Mouse (Mus musculus): ENCODE results near the gene Dtx3. TPM values are rescaled to one million over a fixed set of nuclear protein-coding genes. Genes with fewer than 3 reads are reported as not detected.

Dtx3 gene
- total RNA-seq, 1 experiment: 29.5 TPM

DNA sequence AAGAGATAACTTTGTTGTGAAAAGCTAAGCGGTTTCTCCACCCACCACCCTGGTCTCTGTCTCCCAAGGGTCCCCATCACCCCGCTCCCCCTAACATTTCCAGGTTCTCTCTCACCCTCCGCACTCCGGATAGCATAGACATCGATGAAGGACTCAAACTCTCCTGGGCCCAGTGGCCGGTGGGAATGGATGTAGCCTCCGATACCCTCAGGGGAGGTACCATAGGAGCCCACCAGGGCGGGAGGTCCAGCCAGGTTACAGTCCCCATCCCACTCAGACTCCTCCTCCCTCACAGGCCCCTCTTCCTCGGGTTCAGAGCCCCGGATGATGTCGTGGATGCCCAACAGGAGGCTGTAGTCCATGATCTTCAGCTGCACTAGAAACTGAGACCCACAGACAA, 3.9 kb upstream of the Dtx3 start:
- peaks cover 7 to 8% of the 10 kb centered on the region in 2 experiments for H3K4me1 ChIP-seq (ENCODE audit: control insufficient read depth in 2 of 2, insufficient read depth in 2 of 2, low read length in 2 of 2, poor library complexity in 1 of 2)
- no peak overlapping the region for H3K9ac ChIP-seq (ENCODE audit: insufficient read depth, low read depth, low read length, poor library complexity, severe bottlenecking)
- no peaks in the 10 kb centered on the region for H3K9me3 ChIP-seq (ENCODE audit: control insufficient read depth, insufficient read depth, low read depth, low read length)
- H3K36me3 ChIP-seq (ENCODE audit: control insufficient read depth, insufficient read depth, low read length, poor library complexity, severe bottlenecking): peaks cover 31% of the 10 kb centered on the region; the same call in 1 of the 2 replicates
- no peak overlapping the region for H3K4me3 ChIP-seq (ENCODE audit: insufficient read depth in 1 of 2, low read depth in 1 of 2, low read length in 2 of 2, poor library complexity in 1 of 2, severe bottlenecking in 1 of 2)
- no peak overlapping the region for H3K27ac ChIP-seq (ENCODE audit: insufficient read depth, low read depth, low read length, poor library complexity, severe bottlenecking)
- in situ Hi-C loops (cut with MboI; ENCODE audit: low sequenced_read_pairs in 2 of 2, unreplicated experiment in 2 of 2): no loop called here
- TF ChIP-seq CHD2 (IDR thresholded peaks at IDR 0.05; ENCODE audit: low read depth, low read length): no peak
- TF ChIP-seq ZNF384 (IDR thresholded peaks at IDR 0.05; ENCODE audit: low read depth, low read length): no peak
- TF ChIP-seq HCFC1 (IDR thresholded peaks at IDR 0.05; ENCODE audit: borderline replicate concordance, insufficient read depth, low read length): no peak
- no peak for TF ChIP-seq MAFK (IDR thresholded peaks at IDR 0.05; ENCODE audit: insufficient read depth, low read depth, low read length)
- TF ChIP-seq ZC3H11A (IDR thresholded peaks at IDR 0.05; ENCODE audit: borderline replicate concordance, low read depth, low read length): no peak
- no peak for DNase-seq (ENCODE audit: low read depth, low spot score)

DNA sequence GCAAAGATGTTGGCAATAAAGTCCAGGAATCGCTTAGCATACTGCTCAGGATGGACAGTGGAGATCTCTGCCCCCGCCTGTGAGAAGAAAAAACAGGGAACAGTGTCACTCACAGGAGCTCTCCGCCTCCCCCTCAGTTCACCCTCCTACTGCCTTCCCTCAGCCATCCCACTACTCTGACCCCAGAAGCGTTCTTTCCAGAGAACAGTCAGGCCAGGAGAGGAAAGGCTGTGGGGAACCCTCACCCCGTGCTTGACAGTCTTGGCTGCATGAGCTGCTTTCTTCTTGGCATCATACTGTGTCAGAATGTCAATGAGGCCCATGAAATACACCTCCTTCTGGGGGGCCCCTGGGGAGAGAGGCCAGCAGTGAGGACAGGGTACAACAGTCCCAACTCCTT, 3.5 kb upstream of the Dtx3 start:
- in situ Hi-C loops (cut with MboI; ENCODE audit: low sequenced_read_pairs in 2 of 2, unreplicated experiment in 2 of 2): no loop called here
- peaks cover 31% of the 10 kb centered on the region; the same call in 1 of the 2 replicates for H3K36me3 ChIP-seq (ENCODE audit: control insufficient read depth, insufficient read depth, low read length, poor library complexity, severe bottlenecking)

DNA sequence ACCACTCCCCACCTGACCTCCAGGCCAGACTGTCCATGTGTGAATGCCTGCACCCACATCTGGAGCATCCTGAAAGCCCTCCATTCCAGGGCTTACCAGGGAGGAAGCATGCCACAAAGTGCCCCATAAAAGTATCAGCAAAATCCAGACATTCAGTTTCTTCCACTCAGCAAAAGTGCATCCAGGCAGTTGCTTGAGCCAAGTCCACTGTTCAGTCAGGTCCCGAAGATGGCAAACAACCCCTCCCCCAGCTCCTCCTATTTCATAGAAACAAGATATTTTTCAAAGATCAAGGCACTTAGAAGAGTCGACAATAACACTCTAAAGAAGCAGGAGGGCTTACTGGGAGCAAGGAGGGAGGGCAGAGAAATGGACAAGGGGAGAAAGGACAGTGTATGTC, 3.0 kb upstream of the Dtx3 start:
- no peak for DNase-seq (ENCODE audit: low read depth, low spot score)
- Histone ChIP-seq H3K9ac (ENCODE audit: insufficient read depth, low read depth, low read length, poor library complexity, severe bottlenecking) (no peak overlapping the region), H3K9me3 (ENCODE audit: control insufficient read depth, insufficient read depth, low read depth, low read length) (no peaks in the 10 kb centered on the region), H3K4me1 (ENCODE audit: control insufficient read depth in 2 of 2, insufficient read depth in 2 of 2, low read length in 2 of 2, poor library complexity in 1 of 2) (peaks cover 7 to 11% of the 10 kb centered on the region in 2 experiments), H3K4me3 (ENCODE audit: insufficient read depth in 1 of 2, low read depth in 1 of 2, low read length in 2 of 2, poor library complexity in 1 of 2, severe bottlenecking in 1 of 2) (no peak overlapping the region), H3K27ac (ENCODE audit: insufficient read depth, low read depth, low read length, poor library complexity, severe bottlenecking) (no peak overlapping the region), H3K36me3 (ENCODE audit: control insufficient read depth, insufficient read depth, low read length, poor library complexity, severe bottlenecking) (peaks cover 28% of the 10 kb centered on the region; the same call in 1 of the 2 replicates)
- TF ChIP-seq HCFC1 (IDR thresholded peaks at IDR 0.05; ENCODE audit: borderline replicate concordance, insufficient read depth, low read length) (no peak), MAFK (IDR thresholded peaks at IDR 0.05; ENCODE audit: insufficient read depth, low read depth, low read length) (no peak), ZNF384 (IDR thresholded peaks at IDR 0.05; ENCODE audit: low read depth, low read length) (no peak), CHD2 (IDR thresholded peaks at IDR 0.05; ENCODE audit: low read depth, low read length) (no peak), ZC3H11A (IDR thresholded peaks at IDR 0.05; ENCODE audit: borderline replicate concordance, low read depth, low read length) (no peak)
- in situ Hi-C loops (cut with MboI; ENCODE audit: low sequenced_read_pairs in 2 of 2, unreplicated experiment in 2 of 2): no loop called here

More for the DNA sequence above, 3.5 kb upstream of the Dtx3 start:
- Histone ChIP-seq H3K4me3 (ENCODE audit: insufficient read depth in 1 of 2, low read depth in 1 of 2, low read length in 2 of 2, poor library complexity in 1 of 2, severe bottlenecking in 1 of 2) (no peak overlapping the region), H3K4me1 (ENCODE audit: control insufficient read depth in 2 of 2, insufficient read depth in 2 of 2, low read length in 2 of 2, poor library complexity in 1 of 2) (peaks cover 7 to 11% of the 10 kb centered on the region in 2 experiments), H3K27ac (ENCODE audit: insufficient read depth, low read depth, low read length, poor library complexity, severe bottlenecking) (no peak overlapping the region), H3K9ac (ENCODE audit: insufficient read depth, low read depth, low read length, poor library complexity, severe bottlenecking) (no peak overlapping the region), H3K9me3 (ENCODE audit: control insufficient read depth, insufficient read depth, low read depth, low read length) (no peaks in the 10 kb centered on the region)
- TF ChIP-seq ZNF384 (IDR thresholded peaks at IDR 0.05; ENCODE audit: low read depth, low read length) (no peak), MAFK (IDR thresholded peaks at IDR 0.05; ENCODE audit: insufficient read depth, low read depth, low read length) (no peak), ZC3H11A (IDR thresholded peaks at IDR 0.05; ENCODE audit: borderline replicate concordance, low read depth, low read length) (no peak), HCFC1 (IDR thresholded peaks at IDR 0.05; ENCODE audit: borderline replicate concordance, insufficient read depth, low read length) (no peak), CHD2 (IDR thresholded peaks at IDR 0.05; ENCODE audit: low read depth, low read length) (no peak)
- no peak for DNase-seq (ENCODE audit: low read depth, low spot score)

DNA sequence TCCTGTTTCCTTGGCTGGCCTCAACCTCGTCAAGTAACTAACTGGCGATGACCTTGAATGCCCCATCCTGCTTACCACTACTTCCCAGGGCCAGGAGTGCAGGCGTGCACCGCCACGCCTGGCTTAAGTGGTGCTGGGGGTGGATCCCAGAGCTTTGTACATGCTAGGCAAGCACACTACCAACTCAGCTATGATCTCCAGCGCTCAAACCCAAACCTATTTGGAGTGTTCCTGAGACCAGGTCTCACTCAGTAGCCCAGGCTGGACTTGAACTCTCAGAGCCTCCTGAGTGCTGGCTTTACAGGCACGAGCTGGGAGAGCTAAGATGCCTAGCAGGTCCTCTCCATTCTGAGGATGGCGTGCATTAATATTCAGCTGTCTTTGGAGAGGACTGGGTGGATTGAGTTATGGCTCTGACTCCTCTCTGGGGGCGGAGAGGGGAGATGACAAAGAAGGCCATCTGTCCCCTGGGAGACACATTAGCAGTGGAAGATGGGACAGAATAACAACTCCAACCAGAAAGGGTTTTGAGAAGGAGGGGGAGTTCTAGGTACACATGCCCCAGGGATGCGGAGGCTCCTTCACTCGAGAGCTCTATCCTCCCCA, 2.1 kb upstream of the Dtx3 start:
- Histone ChIP-seq H3K4me3 (ENCODE audit: insufficient read depth in 1 of 2, low read depth in 1 of 2, low read length in 2 of 2, poor library complexity in 1 of 2, severe bottlenecking in 1 of 2) (no peak overlapping the region), H3K4me1 (ENCODE audit: control insufficient read depth in 2 of 2, insufficient read depth in 2 of 2, low read length in 2 of 2, poor library complexity in 1 of 2) (peaks cover 7 to 15% of the 10 kb centered on the region in 2 experiments), H3K9ac (ENCODE audit: insufficient read depth, low read depth, low read length, poor library complexity, severe bottlenecking) (no peak overlapping the region), H3K27ac (ENCODE audit: insufficient read depth, low read depth, low read length, poor library complexity, severe bottlenecking) (no peak overlapping the region), H3K9me3 (ENCODE audit: control insufficient read depth, insufficient read depth, low read depth, low read length) (no peaks in the 10 kb centered on the region), H3K36me3 (ENCODE audit: control insufficient read depth, insufficient read depth, low read length, poor library complexity, severe bottlenecking) (peaks cover 26% of the 10 kb centered on the region; the same call in 1 of the 2 replicates)
- DNase-seq (ENCODE audit: low read depth, low spot score): no peak
- in situ Hi-C loops (cut with MboI; ENCODE audit: low sequenced_read_pairs in 2 of 2, unreplicated experiment in 2 of 2): no loop called here
- TF ChIP-seq CHD2 (IDR thresholded peaks at IDR 0.05; ENCODE audit: low read depth, low read length) (no peak), ZNF384 (IDR thresholded peaks at IDR 0.05; ENCODE audit: low read depth, low read length) (no peak), ZC3H11A (IDR thresholded peaks at IDR 0.05; ENCODE audit: borderline replicate concordance, low read depth, low read length) (no peak), HCFC1 (IDR thresholded peaks at IDR 0.05; ENCODE audit: borderline replicate concordance, insufficient read depth, low read length) (no peak), MAFK (IDR thresholded peaks at IDR 0.05; ENCODE audit: insufficient read depth, low read depth, low read length) (no peak)

All from ES-E14 (cell line).